Mouse (Mus musculus): Measurements from ENCODE around the gene Sf3a2.

- no peak for TF ChIP-seq CTCF (IDR thresholded peaks at IDR 0.05; ENCODE audit: borderline replicate concordance, extremely low read depth, insufficient read depth, insufficient read length)
- TF ChIP-seq POLR2A (IDR thresholded peaks at IDR 0.05; ENCODE audit: borderline replicate concordance, extremely low read depth, insufficient read depth, insufficient read length, poor library complexity, severe bottlenecking): no peak
Observed at GRCm38 (mm10) chr10:80822528-80822927, 24.5 kb downstream of the Sf3a2 start.

Measured in brain, embryonic 14.5 days (tissue).